Mouse (Mus musculus) mouse embryonic stem cell (cell line): ENCODE measurements around the gene Exoc4.

Experiments used
- in situ Hi-C, 2 experiments: fragments of 300-500 bp; cut with MboI; formaldehyde crosslinking; loops; 1 replicate in 1 of 2; 3 replicates in 1 of 2; pipeline ENCODE4 v1.14.3; 2019 to 2020; ENCODE audit warnings: low sequenced_read_pairs in 2 of 2, low pct_unique_long_range_greater_than_20kb in 1 of 2, mixed read lengths in 1 of 2; ENCODE audit not compliant: unreplicated experiment in 1 of 2

Exoc4 gene

DNA sequence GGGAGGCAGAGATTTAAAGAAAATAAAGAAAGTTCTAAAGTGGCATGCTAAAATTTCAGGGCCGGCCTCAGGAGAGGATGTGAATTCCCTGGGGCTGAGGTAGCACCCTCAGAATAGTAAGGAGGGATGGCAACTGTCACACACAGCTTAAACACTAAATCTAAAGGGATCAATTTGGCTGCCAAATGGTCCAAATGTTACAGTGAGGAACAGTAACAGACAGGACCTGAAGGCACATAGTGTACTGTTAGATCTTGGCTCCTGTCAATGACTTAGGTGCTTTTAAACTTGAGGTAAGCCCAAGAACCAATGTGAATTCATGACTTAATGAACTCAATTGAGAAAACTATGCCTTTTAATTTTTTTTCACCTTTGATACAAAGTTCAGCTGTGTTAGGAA is 622.4 kb downstream of the Exoc4 start:
- in situ Hi-C loops: no loop called here

DNA sequence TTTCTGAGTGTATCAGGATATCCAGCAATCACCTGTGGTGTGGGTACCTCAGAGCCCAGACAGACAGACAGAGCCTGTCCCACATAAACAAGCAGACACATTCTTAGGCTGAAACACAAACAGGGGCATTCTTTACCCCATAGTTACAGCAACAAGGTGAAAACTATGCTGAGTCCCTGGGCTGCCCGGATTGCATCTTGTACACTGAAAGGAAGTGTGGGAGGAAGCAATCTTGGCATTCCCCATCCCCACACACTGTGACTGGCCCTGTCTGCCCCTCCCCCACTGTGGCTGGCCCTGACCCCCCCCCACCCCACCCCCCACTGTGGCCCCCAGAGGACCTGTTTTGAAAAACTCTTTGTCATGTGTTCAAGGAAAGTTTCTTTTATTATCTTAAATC is 623.3 kb downstream of the Exoc4 start:
- in situ Hi-C loops: no loop called here

DNA sequence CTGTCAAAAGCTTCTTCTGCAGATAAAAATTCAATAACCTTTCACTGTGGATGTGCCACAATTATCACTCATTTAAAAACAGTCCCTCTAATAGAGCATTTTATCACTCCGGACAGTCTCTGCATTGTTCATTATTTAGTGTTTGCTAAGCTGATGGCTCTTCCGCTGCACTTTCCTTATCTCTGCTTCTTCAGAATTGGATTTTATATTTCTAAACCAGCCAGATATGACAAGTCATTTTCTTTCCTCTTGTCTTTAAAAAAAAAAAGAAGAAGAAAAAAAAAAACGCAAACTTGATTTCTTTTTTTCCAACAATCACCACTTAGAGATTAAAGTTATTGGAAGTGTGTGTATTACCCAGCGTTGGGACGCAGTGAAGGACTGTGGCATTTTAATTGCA is 624.1 kb downstream of the Exoc4 start:
- in situ Hi-C loops: no loop called here

DNA sequence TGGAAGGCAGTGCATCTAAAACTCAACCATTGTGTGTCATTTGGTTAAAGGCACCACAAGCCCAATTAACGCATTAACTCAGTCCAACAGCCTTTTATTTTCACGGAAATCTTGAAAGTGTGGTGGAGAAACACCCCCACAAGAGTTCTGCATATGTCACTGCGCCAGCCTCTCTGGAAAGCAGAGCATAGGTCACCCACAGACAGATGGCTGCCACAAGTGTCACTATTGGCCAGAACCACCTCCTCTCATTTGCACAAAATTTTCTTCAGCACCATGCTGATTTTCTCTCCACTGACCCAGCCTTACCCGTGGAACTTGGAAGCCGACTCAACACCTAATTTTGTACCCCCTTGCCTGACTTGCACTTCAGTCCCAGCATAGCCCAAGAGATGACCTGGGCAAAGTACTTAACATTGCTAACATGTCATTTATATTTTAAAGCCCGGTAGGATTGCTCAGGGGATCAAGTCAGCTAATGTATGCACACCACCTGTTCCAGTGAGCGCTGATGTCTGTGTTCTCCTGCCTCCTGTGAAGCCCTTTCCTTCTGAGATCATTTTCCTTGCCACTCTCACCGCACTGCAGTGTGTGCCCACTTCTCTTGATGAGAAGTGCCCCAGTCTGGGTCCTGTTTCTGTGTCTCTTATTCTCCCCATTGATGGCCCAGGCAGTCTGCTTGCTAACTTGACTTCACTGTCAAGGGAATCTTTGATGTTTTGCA is 625.6 kb downstream of the Exoc4 start:
- in situ Hi-C loops: no loop called here

DNA sequence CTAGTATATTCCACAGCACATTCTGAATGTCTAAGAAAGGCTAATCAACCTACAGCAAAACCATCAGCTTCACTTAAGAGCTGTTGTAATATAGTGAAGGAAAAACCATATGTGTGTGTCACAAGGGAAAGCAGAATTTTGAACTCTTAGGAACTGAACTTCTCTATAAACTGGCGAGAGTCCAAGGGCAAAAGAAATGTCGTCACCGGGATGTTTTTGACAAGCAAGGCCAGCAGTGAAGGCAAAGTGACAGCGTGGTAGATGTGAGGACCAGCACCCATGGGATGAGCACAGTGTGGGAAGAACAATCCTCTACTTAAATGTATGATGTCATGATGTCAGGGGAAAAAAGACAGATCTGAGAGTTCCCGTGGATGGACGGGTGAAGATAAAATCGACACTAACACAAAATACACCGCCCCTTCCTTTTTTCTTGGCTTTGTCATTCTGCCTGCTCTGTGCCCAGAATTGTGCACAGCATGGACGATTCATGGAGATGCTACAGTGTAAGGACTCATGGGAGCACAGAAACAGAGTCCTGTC is 635.3 kb downstream of the Exoc4 start:
- in situ Hi-C loops: no loop called here

DNA sequence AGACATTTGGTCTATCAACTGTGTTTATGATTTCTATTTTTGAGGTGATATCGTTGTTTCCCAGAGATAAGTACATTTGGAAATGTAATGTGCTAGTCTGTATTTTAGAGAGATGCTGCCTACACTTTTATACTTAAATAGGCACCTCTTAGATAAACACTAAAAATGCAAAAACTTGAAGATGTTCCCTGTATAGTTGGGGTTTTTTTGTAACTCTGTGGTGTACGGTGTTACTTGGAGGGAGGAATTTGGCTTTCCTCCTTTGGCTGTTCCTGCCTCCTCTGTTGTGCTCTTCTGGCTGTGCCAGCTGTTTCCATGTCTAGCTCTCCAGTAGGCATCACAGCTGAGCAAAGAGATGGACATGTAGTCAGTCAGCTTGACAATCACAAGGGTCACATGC is 638.1 kb downstream of the Exoc4 start:
- in situ Hi-C loops: no loop called here

DNA sequence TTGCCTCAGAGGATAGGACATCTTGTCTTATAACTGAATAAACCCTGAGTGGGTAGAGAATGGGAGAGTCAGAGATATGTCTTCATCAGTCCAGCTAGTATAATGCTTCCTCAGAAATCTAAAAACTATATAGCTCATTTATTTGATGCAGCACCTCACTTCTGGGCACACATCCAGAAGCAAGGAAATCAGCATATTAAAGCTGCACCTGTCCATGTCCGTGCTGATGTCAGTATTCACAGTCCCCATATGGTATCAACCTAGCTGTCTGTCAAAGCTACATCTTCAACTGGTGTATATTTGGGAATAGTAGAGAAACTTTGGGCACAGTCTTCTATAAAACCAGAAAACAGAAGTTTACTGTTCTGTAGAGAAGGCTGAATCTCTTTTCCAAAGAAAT is 642.0 kb downstream of the Exoc4 start:
- in situ Hi-C loops: no loop called here

DNA sequence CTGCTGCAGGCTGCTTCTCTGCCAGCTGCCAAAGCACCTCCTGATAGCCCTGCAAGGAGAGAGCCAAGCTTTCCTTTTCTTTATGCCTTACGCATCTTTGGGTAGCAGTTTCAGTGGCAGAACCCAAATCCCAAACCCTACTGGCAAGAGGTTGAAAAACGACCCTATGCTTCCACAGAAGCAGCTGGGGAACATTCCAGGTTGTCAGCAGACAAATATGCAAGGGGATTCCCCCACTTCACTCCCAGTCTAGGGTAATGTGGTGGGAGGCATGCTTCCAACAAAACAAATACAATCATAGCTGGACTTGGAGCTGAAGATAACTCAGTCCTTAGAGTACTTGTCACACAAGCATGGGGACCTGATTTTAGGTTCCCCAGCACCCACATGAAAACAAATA is 643.3 kb downstream of the Exoc4 start:
- in situ Hi-C loops: no loop called here

DNA sequence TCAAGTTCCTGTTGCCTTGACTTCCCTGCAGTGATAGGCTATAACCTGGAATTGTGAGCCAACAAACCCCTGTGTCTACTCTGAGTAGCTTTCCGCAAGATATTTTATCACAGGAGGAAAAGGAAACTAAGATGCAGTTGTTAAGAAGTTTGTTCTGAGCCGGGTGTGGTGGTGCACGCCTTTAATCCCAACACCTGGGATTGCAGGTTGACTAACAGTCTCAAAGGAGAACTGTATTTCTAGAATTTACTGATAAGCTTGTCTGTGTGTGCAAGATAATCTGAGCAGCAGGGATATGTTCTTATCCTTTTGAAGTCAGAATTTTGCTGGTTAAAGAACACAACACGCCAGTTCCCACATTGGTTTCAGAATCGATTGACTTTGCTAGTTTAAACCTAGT is 651.1 kb downstream of the Exoc4 start:
- in situ Hi-C loops: no loop called here

DNA sequence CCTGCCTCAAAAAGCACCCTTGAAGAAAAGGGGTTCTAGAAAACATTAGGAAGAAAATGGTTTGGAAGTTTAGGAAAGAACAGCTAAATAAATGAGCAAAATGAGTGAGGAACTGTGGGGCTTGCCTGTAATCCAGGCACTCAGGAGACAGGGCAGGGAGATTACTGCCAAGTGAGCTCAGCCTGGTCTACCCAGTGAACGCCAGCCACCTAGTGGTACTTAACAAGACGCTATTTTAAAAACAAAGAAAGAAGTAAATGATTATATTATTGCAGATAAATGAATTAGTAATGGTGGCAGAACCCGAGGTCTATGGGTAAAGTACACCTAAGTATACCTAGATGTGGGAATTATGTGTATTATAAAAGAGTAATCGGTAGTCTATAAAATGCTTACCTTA is 651.7 kb downstream of the Exoc4 start:
- in situ Hi-C loops: no loop called here

DNA sequence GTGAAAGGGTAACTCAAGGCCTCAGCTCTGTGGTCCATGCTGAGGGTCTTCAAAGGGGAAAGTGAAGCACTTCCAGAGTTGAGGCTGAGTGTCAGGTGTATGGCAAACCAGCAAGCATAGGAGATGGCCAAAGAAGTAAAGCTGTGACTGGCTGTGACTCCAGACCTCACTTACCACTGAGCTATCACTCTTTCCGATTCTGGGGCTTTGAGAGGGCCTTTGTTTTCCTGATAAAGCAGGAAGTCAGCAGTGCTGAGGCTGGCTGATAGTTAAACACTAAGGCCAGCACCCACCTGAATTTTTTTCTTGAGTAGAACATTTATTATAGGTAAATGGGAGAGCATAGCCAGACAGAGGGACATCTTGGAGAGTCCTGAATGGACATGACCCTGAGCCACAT is 656.2 kb downstream of the Exoc4 start:
- in situ Hi-C loops: no loop called here

DNA sequence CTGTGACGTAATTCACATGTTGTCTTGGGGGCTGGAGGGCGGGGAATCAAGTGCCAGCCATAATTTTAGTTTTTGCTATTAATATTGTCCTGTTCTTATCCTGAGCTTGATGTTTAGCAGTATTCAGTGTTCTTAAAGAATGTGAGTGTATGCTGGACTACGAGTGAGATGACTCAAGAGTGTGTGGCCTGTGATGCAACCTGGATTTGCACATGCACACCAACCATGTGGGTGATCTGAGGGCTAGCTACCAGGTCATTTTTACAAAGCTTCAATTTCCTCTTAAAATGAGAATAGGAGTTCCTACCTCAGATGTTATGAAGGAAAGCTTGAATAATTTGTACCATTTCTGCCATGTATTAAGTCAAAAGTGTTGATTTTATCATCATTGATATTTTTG is 661.8 kb downstream of the Exoc4 start:
- in situ Hi-C loops: no loop called here

DNA sequence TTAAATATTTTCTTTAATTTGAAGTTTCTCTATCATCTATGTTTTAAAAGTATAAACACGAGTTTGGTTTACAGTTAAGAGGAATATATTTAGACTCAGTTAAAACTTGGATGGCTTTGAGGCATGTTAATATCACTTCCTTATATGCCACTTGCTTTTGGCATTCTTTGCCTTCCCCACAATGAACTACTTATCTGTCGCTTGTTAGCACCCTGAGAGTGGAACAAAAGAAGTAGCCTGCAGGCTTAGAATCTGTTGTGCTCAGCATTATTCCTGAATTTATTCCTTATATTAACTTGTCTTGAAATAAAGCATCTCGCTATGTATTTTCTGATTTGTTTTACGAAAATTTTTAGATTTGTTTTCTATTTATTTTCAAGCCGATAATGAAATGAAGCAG is 664.2 kb downstream of the Exoc4 start:
- in situ Hi-C loops: no loop called here

DNA sequence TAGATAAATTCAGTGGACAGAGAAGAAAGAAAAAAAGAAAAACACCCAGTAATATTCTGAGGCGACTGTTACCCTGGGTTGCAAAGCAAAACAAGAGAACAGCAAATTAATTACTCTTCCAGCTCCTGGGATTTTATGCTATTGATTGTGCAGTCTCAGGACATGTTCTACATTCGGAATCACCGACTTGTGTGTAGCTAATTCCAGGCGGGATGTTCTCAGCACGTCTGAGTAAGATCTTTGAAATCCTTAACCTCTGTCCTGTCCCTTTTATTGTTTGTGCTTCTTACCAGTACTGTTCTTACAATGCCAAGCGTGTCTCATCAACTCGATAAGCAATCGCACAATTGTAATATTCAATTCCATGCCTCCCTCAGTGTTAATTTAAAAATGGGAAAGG is 664.6 kb downstream of the Exoc4 start:
- in situ Hi-C loops: no loop called here

DNA sequence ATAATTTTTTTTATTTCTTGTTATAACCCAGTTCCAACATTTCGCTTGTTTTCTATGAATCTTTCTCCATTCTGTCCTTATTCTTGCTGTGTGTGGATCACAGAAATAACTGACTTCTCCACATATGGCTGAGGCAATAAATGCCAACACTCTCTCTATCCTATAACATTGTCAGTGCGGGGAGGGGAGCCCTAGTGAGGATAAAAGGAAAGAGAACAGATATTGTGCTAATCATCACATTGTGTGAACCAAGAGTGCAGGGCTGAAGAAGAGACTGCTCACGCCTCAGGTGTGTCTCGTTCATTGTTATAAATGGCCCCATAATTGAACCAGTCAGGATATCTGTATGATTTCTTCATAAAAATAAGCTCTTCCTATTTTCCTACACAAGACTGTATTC is 665.1 kb downstream of the Exoc4 start:
- in situ Hi-C loops: no loop called here

DNA sequence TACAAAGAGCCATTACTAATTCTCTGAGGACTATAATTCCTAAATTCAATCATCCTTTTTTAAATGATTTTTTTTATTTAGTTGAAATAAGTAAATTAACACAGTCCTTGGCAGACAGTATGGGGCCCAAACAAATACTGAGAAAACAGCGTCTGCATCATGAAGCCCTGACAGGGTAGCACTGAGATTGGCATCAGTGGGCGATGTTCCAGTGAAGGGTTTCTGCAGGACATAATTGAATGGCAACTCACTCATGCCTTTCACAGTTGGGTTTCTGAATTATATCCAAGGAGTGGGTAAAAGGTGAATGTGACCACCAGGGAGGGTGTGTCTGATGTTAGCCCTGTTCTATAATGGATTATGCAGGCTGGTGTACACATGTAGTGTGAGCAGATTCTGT is 674.7 kb downstream of the Exoc4 start:
- in situ Hi-C loops: loop anchor here in 1 of 2 experiments (10.0 kb wide), 1 partner anchor 229 kb away; no protein-coding TSS in a partner anchor

DNA sequence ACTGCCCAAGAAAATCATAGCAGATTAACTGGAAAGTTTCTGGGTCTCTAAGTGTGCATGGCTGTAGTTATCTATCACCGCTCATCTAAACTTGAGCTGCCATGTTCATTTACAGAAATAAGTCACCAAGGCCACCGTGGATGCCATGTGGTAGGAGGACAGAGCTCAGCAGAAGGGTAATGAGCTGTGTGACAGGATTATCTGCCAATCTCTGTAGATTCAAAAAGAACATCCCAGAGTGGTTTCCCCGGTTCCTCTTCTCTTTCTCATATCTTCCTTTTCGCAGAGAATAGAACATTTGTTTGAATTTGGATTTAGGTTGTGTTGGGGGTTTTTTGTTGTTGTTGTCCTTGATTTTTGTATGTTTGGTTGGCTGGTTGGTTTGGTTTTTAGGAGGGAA is 676.0 kb downstream of the Exoc4 start:
- in situ Hi-C loops: loop anchor here in 1 of 2 experiments (10.0 kb wide), 1 partner anchor 230 kb away; no protein-coding TSS in a partner anchor

DNA sequence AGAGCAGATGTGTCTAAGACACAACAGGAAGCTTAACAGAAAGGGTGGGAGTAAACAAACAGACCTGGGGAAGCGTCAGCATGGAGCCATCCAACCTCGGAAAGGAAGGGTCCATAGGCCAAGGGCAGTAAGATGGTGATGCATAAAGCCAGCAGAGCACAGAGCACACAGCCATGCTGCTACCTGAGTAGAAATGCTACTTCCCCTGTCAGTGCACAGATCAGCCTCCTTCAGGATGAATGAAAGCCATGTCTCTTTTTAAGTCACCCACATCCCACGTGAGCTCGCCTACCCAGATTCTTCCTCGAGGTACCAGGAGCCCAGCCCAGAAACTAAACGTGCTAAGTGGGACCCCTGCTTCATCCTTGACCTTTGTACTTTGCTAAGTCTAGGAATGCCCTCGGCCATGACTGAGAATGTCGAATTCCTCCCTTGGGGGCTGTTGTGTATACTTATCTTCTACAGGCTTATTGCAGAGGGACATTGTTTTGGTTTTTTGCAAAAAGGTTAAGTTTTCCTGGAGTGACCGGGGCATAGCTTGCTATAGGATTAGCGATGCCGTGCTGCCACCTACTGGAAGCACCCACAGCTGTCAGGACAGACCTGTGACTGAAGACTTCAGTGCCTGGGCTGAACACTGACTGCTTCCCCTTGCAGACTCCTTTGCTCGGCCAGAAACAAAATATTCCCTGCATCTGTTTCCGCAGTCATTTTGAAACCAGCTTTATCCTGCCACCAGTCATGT is 680.6 kb downstream of the Exoc4 start:
- in situ Hi-C loops: loop anchor here in 1 of 2 experiments (10.0 kb wide), 1 partner anchor 235 kb away; no protein-coding TSS in a partner anchor

DNA sequence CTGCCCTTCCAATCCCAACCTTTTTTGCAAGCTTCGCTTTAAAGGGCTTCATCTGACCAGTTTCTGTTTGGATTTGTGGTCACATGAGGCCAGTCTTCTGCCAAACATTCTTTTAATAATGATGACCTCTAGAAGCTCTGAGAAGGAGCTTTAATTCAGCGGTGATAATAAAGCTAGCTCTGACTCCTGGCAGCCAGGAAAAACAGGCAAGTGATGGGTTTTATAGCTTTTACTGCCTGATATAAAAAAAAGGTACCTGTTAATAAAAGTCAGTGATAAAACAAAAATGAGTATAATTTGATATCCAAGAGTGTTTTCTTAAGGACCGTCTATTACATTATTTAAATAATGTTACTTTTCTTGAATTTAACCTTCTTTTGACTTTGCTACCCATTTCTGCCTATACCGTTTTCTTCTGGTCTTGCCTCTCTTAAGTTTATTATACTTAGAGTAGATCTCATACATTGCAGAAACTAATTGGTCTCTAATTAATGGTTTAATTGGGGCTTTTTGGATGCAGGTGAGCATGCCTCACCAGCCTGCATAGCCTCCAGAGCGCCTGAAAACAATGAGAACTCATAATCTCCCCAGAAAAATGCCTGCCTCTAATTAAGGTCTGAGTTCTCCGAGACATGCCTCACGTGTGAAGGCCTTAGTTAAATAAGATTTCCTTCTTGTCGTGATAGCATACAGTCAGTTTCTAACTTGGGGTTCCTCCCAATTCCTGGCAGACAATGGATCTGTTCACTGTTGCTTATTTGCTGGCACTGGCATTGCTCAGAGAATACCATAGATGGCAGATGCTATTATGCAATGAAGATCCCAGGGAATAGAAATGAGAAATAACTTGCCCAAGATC is 681.4 kb downstream of the Exoc4 start:
- in situ Hi-C loops: no loop called here
